Mouse (Mus musculus): ENCODE measurements around the gene Rps29.
A peak's percentile ranks its signal among the peaks of the same experiment; 100 is the strongest.

Gene Rps29

GRCm38 (mm10) chr12:69158765-69159577, at the start of gene Rps29:
Gene Rps29, minus strand, starts transcription at chr12:69159186.
- DNase-seq (ENCODE audit: low spot score in 2 of 2) = peak; percentile 98 to 99

- DNase-seq (ENCODE audit: low spot score in 2 of 2) = no peak
Observed at GRCm38 (mm10) chr12:69208520-69208919, 49.5 kb upstream of the Rps29 start.

- no peak for DNase-seq (ENCODE audit: low spot score in 2 of 2)
Observed at GRCm38 (mm10) chr12:69207926-69208325, 48.9 kb upstream of the Rps29 start.

GRCm38 (mm10) chr12:69207396-69207795, 48.4 kb upstream of the Rps29 start:
- no peak for DNase-seq (ENCODE audit: low spot score in 2 of 2)

- no peak for DNase-seq (ENCODE audit: low spot score in 2 of 2)
Observed at GRCm38 (mm10) chr12:69204052-69204833, 45.3 kb upstream of the Rps29 start, which contains the start of gene Gm49384. Gene Gm49384, minus strand, starts transcription at chr12:69204267.

- no peak for DNase-seq (ENCODE audit: low spot score in 2 of 2)
Observed at GRCm38 (mm10) chr12:69198985-69199384, 40.0 kb upstream of the Rps29 start.

- peak; percentile 52 to 61 for DNase-seq (ENCODE audit: low spot score in 2 of 2)
Observed at GRCm38 (mm10) chr12:69198164-69198535, 39.2 kb upstream of the Rps29 start, which contains the start of gene Dnaaf2. Gene Dnaaf2, minus strand, starts transcription at chr12:69198429.

GRCm38 (mm10) chr12:69197378-69198163, 38.6 kb upstream of the Rps29 start:
- DNase-seq (ENCODE audit: low spot score in 2 of 2) = peak; percentile 11 to 22

- peak; percentile 57 to 62 for DNase-seq (ENCODE audit: low spot score in 2 of 2)
Observed at GRCm38 (mm10) chr12:69196444-69197377, 37.7 kb upstream of the Rps29 start, which contains the start of gene Gm49383. Gene Gm49383, minus strand, starts transcription at chr12:69197104.

- DNase-seq (ENCODE audit: low spot score in 2 of 2) = no peak
Observed at GRCm38 (mm10) chr12:69192637-69193036, 33.7 kb upstream of the Rps29 start.

GRCm38 (mm10) chr12:69191396-69191795, 32.4 kb upstream of the Rps29 start:
- DNase-seq (ENCODE audit: low spot score in 2 of 2) = no peak

- no peak for DNase-seq (ENCODE audit: low spot score in 2 of 2)
Observed at GRCm38 (mm10) chr12:69190522-69190921, 31.5 kb upstream of the Rps29 start.

- DNase-seq (ENCODE audit: low spot score in 2 of 2) = no peak
Observed at GRCm38 (mm10) chr12:69190074-69190473, 31.1 kb upstream of the Rps29 start.

- DNase-seq (ENCODE audit: low spot score in 2 of 2) = no peak
Observed at GRCm38 (mm10) chr12:69186811-69187471, 28.0 kb upstream of the Rps29 start.

GRCm38 (mm10) chr12:69185371-69185770, 26.4 kb upstream of the Rps29 start:
- no peak for DNase-seq (ENCODE audit: low spot score in 2 of 2)

GRCm38 (mm10) chr12:69184342-69185295, 25.6 kb upstream of the Rps29 start:
- peak; percentile 42 to 55 for DNase-seq (ENCODE audit: low spot score in 2 of 2)

- DNase-seq (ENCODE audit: low spot score in 2 of 2) = peak; percentile 97 to 98
Observed at GRCm38 (mm10) chr12:69183583-69184308, 24.8 kb upstream of the Rps29 start, which contains the start of the genes Rpl36al and Mgat2. Gene Rpl36al, minus strand, starts transcription at chr12:69184083. Gene Mgat2, plus strand, starts transcription at chr12:69184157.

- DNase-seq (ENCODE audit: low spot score in 2 of 2) = no peak
Observed at GRCm38 (mm10) chr12:69181800-69182199, 22.8 kb upstream of the Rps29 start.

Measured in right cerebral cortex, postnatal 36 days (tissue).